Mouse (Mus musculus) neural tube, embryonic 14.5 days (tissue): ENCODE results near the gene Mpp3. TPM values are rescaled to one million over a fixed set of nuclear protein-coding genes. Genes with fewer than 3 reads are reported as not detected.

ENCODE experiments used
- ATAC-seq: fragments of 200-750 bp; cut with Nextera tagmentation; 2 replicates; pipeline ENCODE4 v1.8.0; 2017; ENCODE audit warnings: low read depth, mild to moderate bottlenecking, moderate TSS enrichment, moderate library complexity
- H3K27ac ChIP-seq: fragments of 300-500 bp; sonication (generic); 2 replicates; pipeline ENCODE4 v1.5.1; 2014; ENCODE audit warnings: low read depth, mild to moderate bottlenecking, control low read depth, low read length, moderate library complexity, mixed read lengths
- H3K27me3 ChIP-seq: fragments of 300-500 bp; sonication (generic); 2 replicates; pipeline ENCODE4 v1.6.1; 2014; ENCODE audit warnings: low read length; ENCODE audit not compliant: control insufficient read depth, insufficient read depth
- H3K36me3 ChIP-seq: fragments of 300-500 bp; sonication (generic); 2 replicates; pipeline ENCODE4 v1.6.1; 2014; ENCODE audit warnings: low read length, mixed read lengths; ENCODE audit not compliant: control insufficient read depth, insufficient read depth
- H3K4me1 ChIP-seq: fragments of 300-500 bp; sonication (generic); 2 replicates; pipeline ENCODE4 v1.6.1; 2014; ENCODE audit warnings: low read length; ENCODE audit not compliant: control insufficient read depth, insufficient read depth
- H3K4me2 ChIP-seq: fragments of 300-500 bp; sonication (generic); 2 replicates; pipeline ENCODE4 v1.6.1; 2014; ENCODE audit warnings: mild to moderate bottlenecking, low read depth, low read length, control low read depth
- H3K4me3 ChIP-seq: fragments of 300-500 bp; sonication (generic); 2 replicates; pipeline ENCODE4 v1.5.1; 2014; ENCODE audit warnings: low read depth, low read length, control low read depth, mixed read lengths
- H3K9ac ChIP-seq: fragments of 300-500 bp; sonication (generic); replicated peaks from 2 replicates; pipeline ENCODE4 v1.6.1; 2014; ENCODE audit warnings: low read depth, mild to moderate bottlenecking, control low read depth, low read length, mixed read lengths
- H3K9me3 ChIP-seq: fragments of 300-500 bp; sonication (generic); 2 replicates; pipeline ENCODE4 v1.6.1; 2016; ENCODE audit warnings: low read length; ENCODE audit not compliant: control insufficient read depth
- WGBS: fragments of 180-500 bp; shearing (Covaris S2); extraction: QIAGEN DNeasy Blood & Tissue Kit; methylation state at CpG from one replicate; pipeline ENCODE4 v1.1.7; 2014; 5-methylcytosine and 5-hydroxymethylcytosine counted together
- polyA plus RNA-seq: library from polyadenylated mRNA; unstranded; fragments of >200 nt; fragmentation: Nextera tagmentation; extraction: Ambion mirVana; gene quantifications from 2 replicates; pipeline ENCODE4 v1.2.1, GENCODE M21; 2014

The Mpp3 gene
- polyA plus RNA-seq, 1 experiment from 2014 or later, result 57.0 TPM

- H3K36me3 ChIP-seq, result no peaks in the 10 kb centered on the region
Measured at GRCm38 (mm10) chr11:102033055-102033591, 4.9 kb upstream of the Mpp3 start.

GRCm38 (mm10) chr11:102031149-102031548 is 2.9 kb upstream of the Mpp3 start:
- 83% methylated on average over 7 of the region's 7 CpGs for WGBS

More at GRCm38 (mm10) chr11:102033055-102033591, 4.9 kb upstream of the Mpp3 start:
- ATAC-seq, result no peak
- 93% methylated on average over 12 of the region's 12 CpGs for WGBS
- Histone ChIP-seq H3K4me2 (no peak overlapping the region), H3K9me3 (no peaks in the 10 kb centered on the region), H3K4me3 (no peak overlapping the region), H3K4me1 (no peaks in the 10 kb centered on the region), H3K27ac (no peak overlapping the region), H3K27me3 (no peaks in the 10 kb centered on the region), H3K9ac (no peak overlapping the region)

GRCm38 (mm10) chr11:102029966-102030365 is 1.7 kb upstream of the Mpp3 start:
- Histone ChIP-seq H3K27ac (no peak overlapping the region), H3K36me3 (no peaks in the 10 kb centered on the region), H3K9me3 (no peaks in the 10 kb centered on the region), H3K4me3 (no peak overlapping the region), H3K4me2 (no peak overlapping the region), H3K4me1 (peaks cover 18% of the 10 kb centered on the region), H3K9ac (no peak overlapping the region), H3K27me3 (no peaks in the 10 kb centered on the region)
- 18% methylated on average over 7 of the region's 7 CpGs for WGBS
- no peak for ATAC-seq

More at GRCm38 (mm10) chr11:102031149-102031548, 2.9 kb upstream of the Mpp3 start:
- Histone ChIP-seq H3K9me3 (no peaks in the 10 kb centered on the region), H3K4me3 (no peak overlapping the region), H3K36me3 (no peaks in the 10 kb centered on the region), H3K9ac (no peak overlapping the region), H3K27me3 (no peaks in the 10 kb centered on the region), H3K27ac (no peak overlapping the region), H3K4me2 (no peak overlapping the region), H3K4me1 (peaks cover 7% of the 10 kb centered on the region; the same call in 1 of the 2 replicates)
- no peak for ATAC-seq

- 84% methylated on average over 4 of the region's 4 CpGs for WGBS
Measured at GRCm38 (mm10) chr11:102029304-102029703, 1.0 kb upstream of the Mpp3 start.

GRCm38 (mm10) chr11:102027361-102028017 is 772 bp downstream of the Mpp3 start:
- no peaks in the 10 kb centered on the region for H3K36me3 ChIP-seq
- H3K27ac ChIP-seq, result peak overlapping the region; percentile 91
- ATAC-seq, result peak; percentile 25; the same call in 1 of the 2 replicates
- H3K4me2 ChIP-seq, result peak overlapping the region; percentile 72
- H3K27me3 ChIP-seq, result no peaks in the 10 kb centered on the region
- H3K4me1 ChIP-seq, result peaks cover 19% of the 10 kb centered on the region
- no peaks in the 10 kb centered on the region for H3K9me3 ChIP-seq
- H3K4me3 ChIP-seq, result peak overlapping the region; percentile 77
- WGBS, result 2% methylated on average over 12 of the region's 12 CpGs
- peak overlapping the region; percentile 82 for H3K9ac ChIP-seq

More at GRCm38 (mm10) chr11:102029304-102029703, 1.0 kb upstream of the Mpp3 start:
- Histone ChIP-seq H3K36me3 (no peaks in the 10 kb centered on the region), H3K4me3 (no peak overlapping the region), H3K9ac (no peak overlapping the region), H3K9me3 (no peaks in the 10 kb centered on the region), H3K27ac (no peak overlapping the region), H3K4me1 (peaks cover 19% of the 10 kb centered on the region), H3K27me3 (no peaks in the 10 kb centered on the region), H3K4me2 (no peak overlapping the region)
- no peak for ATAC-seq

GRCm38 (mm10) chr11:102026694-102027360 is 1.4 kb downstream of the Mpp3 start:
- H3K4me3 ChIP-seq, result peak overlapping the region; percentile 77
- no peaks in the 10 kb centered on the region for H3K9me3 ChIP-seq
- peak overlapping the region; percentile 72 for H3K4me2 ChIP-seq
- peak overlapping the region; percentile 82 for H3K9ac ChIP-seq
- H3K27ac ChIP-seq, result peak overlapping the region; percentile 91
- H3K36me3 ChIP-seq, result no peaks in the 10 kb centered on the region
- ATAC-seq, result peak; percentile 91
- under 1% methylated on average over 60 of the region's 73 CpGs for WGBS
- H3K4me1 ChIP-seq, result peaks cover 19% of the 10 kb centered on the region
- no peaks in the 10 kb centered on the region for H3K27me3 ChIP-seq

GRCm38 (mm10) chr11:102025991-102026660 is 2.1 kb downstream of the Mpp3 start:
- H3K27ac ChIP-seq, result peak overlapping the region; percentile 91
- WGBS, result 2% methylated on average over 22 of the region's 23 CpGs
- H3K9ac ChIP-seq, result peak overlapping the region; percentile 82
- ATAC-seq, result peak; percentile 25
- H3K9me3 ChIP-seq, result no peaks in the 10 kb centered on the region
- peak overlapping the region; percentile 72 for H3K4me2 ChIP-seq
- peaks cover 19% of the 10 kb centered on the region for H3K4me1 ChIP-seq
- peak overlapping the region; percentile 77 for H3K4me3 ChIP-seq
- H3K27me3 ChIP-seq, result no peaks in the 10 kb centered on the region
- H3K36me3 ChIP-seq, result no peaks in the 10 kb centered on the region

- 27% methylated on average over 7 of the region's 7 CpGs for WGBS
- H3K9ac ChIP-seq, result 0 out of 2 replicates have a peak overlapping the region, but pooled peaks have one; percentile 0
- no peaks in the 10 kb centered on the region for H3K27me3 ChIP-seq
- H3K4me2 ChIP-seq, result peak overlapping the region; percentile 72
- no peak overlapping the region for H3K27ac ChIP-seq
- ATAC-seq, result no peak
- H3K4me1 ChIP-seq, result peaks cover 19% of the 10 kb centered on the region
- no peaks in the 10 kb centered on the region for H3K9me3 ChIP-seq
- no peaks in the 10 kb centered on the region for H3K36me3 ChIP-seq
- H3K4me3 ChIP-seq, result peak overlapping the region; percentile 77
Measured at GRCm38 (mm10) chr11:102025354-102025753, 2.9 kb downstream of the Mpp3 start.
